Mouse (Mus musculus): ENCODE measurements around the gene Larp1. TPM values are rescaled to one million over a fixed set of nuclear protein-coding genes. Genes with fewer than 3 reads are reported as not detected.
"Not testable (repeated sequence)": the region's sequence is repeated elsewhere in the genome, so short reads cannot be mapped to it uniquely, and the experiment has no call there.

Larp1 gene
- polyA plus RNA-seq, 1 experiment: 21.8 TPM

DNA sequence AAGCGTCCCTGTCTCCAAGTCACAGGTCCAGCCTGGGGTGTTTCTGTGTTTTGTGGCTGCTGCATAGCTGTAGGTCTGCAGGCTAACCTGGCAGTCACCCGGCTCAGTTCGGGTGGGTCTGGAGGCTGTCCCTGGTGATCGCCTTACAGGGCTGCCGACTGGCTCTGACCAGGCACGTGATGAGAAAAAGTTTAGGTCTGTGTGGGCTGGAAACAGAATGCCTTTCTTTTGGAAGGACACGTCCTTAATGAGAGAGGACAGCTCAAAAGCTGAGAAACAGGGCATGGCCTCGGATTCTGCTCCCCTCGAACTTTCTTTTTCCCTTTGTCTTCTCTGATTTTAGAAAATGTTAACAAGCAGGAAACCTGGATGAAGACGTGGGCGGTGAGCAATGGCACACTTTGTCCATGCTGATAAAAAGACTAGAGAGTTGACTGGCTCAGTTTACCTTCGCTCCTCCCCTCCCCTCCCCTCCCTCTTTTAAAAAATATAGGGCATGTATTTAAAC is 84.2 kb downstream of the Larp1 start, which contains the start of gene Gm12248:
TSS of gene Gm12248 (minus strand) at position 114 of the 508 bp plus-strand sequence.
- H3K27ac ChIP-seq (replicated peaks; ENCODE audit: low read depth, low read length): peak within 1 kb of the TSS; percentile 27; the same call in 1 of the 2 replicates
- H3K4me1 ChIP-seq (ENCODE audit: control insufficient read depth, insufficient read depth, insufficient read length, low read length): no peaks in the 10 kb centered on the region

DNA sequence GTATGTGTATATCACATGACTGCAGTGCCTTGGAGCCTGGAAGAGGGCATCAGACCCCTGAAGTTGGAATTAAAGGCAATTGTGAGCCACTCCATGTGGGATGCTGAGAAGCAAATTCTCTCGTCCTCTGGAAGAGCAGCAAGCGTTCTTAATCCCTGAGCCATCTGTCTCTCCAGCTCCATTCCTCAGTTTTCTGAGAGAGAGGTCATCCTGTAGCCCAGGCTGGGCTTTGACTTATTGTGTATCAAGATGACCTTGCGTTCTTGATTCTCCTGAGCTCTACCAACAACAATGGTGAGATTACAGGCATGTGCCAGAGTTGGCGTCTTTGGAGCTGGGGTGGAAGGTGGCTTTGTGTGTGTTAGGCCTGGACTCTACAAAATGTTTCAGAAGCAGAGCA is 85.9 kb downstream of the Larp1 start:
- Histone ChIP-seq H3K4me3 (ENCODE audit: insufficient read depth, low read depth, low read length) (no peak overlapping the region), H3K27ac (replicated peaks; ENCODE audit: low read depth, low read length) (no peak overlapping the region), H3K4me1 (ENCODE audit: control insufficient read depth, insufficient read depth, insufficient read length, low read length) (no peaks in the 10 kb centered on the region)

More for the DNA sequence above, 84.2 kb downstream of the Larp1 start, which contains the start of gene Gm12248:
- H3K4me3 ChIP-seq (ENCODE audit: insufficient read depth, low read depth, low read length): peak within 1 kb of the TSS; percentile 60

DNA sequence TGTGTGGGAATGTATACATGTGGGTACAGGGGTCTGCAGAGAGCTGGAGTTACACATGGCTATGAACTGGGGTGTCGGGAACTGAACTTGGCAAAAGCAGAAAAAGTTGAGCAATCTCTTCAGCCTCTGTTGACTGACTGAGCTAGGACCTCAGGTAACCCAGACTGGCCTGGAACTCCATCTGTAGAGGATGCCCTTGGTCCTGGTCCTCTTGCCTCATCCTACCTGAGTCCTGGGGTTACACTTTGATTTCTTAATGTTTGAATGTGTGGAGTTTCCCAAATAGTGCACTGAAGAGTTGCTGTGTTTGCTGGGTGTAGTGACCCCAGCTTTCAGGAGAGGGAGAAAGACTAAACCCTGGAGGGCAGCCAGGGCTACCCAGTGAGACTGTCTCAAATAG is 86.7 kb downstream of the Larp1 start:
- no peak overlapping the region for H3K4me3 ChIP-seq (ENCODE audit: insufficient read depth, low read depth, low read length)
- no peak overlapping the region for H3K27ac ChIP-seq (replicated peaks; ENCODE audit: low read depth, low read length)
- no peaks in the 10 kb centered on the region for H3K4me1 ChIP-seq (ENCODE audit: control insufficient read depth, insufficient read depth, insufficient read length, low read length)

DNA sequence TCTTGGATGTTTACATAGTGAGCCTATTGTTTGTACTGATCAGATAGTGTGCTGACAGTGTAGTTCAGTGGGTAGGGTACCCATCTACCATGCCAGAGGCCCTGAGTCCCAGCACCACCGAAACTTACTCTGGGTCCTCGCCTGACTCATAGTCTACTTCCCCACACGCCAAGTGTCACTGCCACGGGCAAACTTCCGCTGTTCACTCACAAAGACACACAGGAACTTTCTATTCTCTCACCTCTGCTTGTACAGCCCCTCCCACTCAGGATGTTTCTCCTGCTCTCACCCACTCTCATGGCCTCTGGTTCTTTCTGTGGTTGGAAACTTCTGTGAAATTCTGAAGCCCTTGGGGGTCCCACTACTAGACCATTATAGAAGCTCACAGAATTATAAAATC is 87.3 kb downstream of the Larp1 start:
- Histone ChIP-seq H3K4me1 (ENCODE audit: control insufficient read depth, insufficient read depth, insufficient read length, low read length) (no peaks in the 10 kb centered on the region), H3K27ac (replicated peaks; ENCODE audit: low read depth, low read length) (no peak overlapping the region), H3K4me3 (ENCODE audit: insufficient read depth, low read depth, low read length) (no peak overlapping the region)

DNA sequence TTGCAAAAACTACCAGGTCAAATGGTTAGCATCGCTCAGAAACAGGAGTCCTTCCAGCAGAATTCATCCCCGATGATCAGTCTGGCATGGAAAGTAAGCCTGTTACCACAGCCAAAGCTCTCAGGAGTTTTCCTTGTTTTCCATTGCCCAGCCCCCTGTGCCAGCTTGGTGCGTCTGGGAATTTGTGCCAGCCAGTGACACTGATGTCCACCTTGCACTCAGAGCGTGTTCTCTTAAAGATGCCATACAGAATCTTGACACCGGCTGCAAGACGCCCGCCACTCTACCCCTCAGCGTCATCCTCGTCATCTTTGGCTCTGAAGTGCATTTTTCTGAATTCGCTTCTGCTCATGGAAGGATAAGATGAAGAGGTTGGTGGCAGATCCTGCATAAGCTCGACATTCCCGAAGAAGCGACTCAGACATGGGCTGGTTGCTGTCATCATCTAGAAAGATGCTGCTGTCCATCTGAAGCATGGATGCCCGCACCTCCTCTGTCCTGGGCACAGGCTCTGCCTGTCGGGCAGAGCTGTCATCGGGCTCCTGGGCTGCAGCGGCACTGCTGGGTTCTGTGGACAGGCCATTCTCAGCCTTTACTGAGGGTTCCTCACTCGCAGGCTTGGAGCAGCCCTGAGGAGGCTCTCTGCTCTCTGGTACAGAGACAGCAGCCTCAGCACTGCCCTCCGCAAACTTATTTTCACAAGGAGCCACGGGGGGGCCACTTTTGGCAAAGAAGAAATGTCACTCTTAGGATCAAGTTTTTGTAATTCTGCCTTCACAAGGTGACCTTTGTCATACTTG is 88.2 kb downstream of the Larp1 start:
- H3K4me1 ChIP-seq (ENCODE audit: control insufficient read depth, insufficient read depth, insufficient read length, low read length): no peaks in the 10 kb centered on the region
- no peak overlapping the region; the same call in 1 of the 2 replicates for H3K27ac ChIP-seq (replicated peaks; ENCODE audit: low read depth, low read length)
- peak overlapping the region; percentile 65 for H3K4me3 ChIP-seq (ENCODE audit: insufficient read depth, low read depth, low read length)

DNA sequence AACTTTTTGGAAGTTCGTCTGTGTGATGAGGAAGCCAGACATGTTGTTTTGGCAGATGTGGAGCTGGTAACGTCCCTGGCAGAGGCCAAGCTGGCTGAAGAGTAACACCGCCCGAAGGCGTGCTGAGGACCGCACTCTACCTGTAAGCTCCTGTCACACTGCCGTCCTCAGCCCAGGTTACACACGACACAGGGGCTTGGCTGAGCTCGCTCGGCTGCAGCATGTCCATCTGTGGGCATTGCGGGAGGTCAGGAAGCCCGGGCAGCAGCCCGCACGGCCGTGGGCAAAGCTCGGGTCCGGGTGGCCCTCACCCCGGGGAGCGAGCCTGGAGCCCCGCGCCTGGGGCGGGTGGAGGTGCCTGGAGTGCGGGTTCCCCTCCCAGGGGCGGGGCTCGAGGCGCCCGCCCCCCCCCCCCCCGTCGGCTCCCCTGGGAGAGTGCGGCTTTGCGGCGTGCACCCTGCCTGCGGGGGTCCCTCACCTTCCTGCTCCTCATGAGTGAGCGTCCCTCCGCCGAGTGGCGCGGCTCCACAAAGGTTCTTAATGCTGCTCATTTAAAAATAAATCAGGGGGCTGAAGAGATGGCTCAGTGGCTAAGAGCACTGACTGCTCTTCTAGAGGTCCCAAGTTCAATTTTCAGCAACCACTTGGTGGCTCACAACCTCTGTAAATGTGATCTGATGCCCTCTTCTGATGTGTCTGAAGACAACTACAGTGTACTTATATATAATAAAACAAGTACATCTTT is 88.9 kb downstream of the Larp1 start:
- Histone ChIP-seq H3K4me1 (ENCODE audit: control insufficient read depth, insufficient read depth, insufficient read length, low read length) (peaks cover under 1% of the 10 kb centered on the region; the same call in 1 of the 2 replicates), H3K4me3 (ENCODE audit: insufficient read depth, low read depth, low read length) (peak overlapping the region; percentile 65), H3K27ac (replicated peaks; ENCODE audit: low read depth, low read length) (peak overlapping the region; percentile 31; the same call in 1 of the 2 replicates)

DNA sequence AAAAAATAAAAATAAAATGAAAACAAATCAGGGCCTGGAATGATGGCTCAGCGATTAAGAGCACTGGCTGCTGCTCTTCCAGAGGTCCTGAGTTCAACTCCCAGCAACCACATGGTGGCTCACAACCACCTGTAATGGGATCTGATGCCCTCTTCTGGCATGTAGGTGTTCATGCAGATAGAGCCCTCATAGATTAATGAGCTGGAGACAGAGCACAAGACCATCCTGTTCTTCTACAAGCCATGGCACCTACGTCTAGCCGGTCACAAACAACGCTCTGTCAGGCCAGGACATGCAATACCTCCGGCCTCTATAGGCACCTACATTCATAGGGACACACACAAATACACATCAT is 89.5 kb downstream of the Larp1 start:
- H3K27ac ChIP-seq (replicated peaks; ENCODE audit: low read depth, low read length); H3K4me1 ChIP-seq (ENCODE audit: control insufficient read depth, insufficient read depth, insufficient read length, low read length); H3K4me3 ChIP-seq (ENCODE audit: insufficient read depth, low read depth, low read length): not testable (repeated sequence)

DNA sequence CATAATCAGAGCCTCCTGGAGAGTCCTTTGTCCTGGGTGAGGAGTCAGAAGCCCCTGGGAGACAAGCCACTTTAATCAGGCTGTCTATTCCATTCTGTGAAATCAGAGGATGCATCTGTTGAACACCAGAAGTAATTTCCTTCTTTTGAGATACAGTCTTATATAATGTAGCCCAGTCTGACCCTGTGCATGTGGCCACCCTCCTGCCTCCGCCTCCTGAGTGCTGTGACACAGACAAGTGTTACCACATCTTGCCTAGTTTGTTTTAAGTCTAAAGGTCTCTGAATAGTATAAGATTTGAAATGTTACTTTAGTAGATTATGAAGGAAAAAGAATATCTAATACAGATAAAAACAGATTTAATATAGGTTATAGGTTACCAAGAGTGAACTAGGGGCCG is 91.1 kb downstream of the Larp1 start:
- H3K4me3 ChIP-seq (ENCODE audit: insufficient read depth, low read depth, low read length): no peak overlapping the region
- H3K27ac ChIP-seq (replicated peaks; ENCODE audit: low read depth, low read length): no peak overlapping the region
- H3K4me1 ChIP-seq (ENCODE audit: control insufficient read depth, insufficient read depth, insufficient read length, low read length): peaks cover 9% of the 10 kb centered on the region

DNA sequence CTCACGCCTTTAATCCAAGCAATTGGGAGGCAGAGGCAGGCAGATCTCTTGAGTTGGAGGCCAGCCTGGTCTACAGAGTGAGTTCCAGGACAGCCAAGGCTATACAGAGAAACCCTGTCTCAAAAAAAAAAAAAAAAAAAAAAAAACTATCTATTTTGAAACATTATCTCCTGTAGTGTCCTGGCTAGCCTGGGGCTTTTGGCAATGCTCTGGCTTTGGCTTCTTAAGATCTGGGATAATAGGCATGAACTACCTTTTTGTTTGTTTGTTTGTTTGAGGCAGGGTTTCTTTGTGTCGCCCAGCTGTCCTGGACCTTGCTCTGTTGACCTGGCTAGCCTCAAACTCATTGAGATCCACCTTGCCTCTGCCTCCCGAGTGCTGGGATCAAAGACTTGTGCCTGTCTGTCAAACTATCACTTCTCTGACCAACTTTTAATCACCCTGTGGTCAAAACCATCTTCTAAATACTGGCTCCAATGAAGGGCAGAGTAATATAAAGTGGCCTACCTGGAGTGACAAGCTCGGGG is 92.4 kb downstream of the Larp1 start:
- H3K4me3 ChIP-seq (ENCODE audit: insufficient read depth, low read depth, low read length): no peak overlapping the region
- peak overlapping the region; percentile 20; the same call in 1 of the 2 replicates for H3K27ac ChIP-seq (replicated peaks; ENCODE audit: low read depth, low read length)
- H3K4me1 ChIP-seq (ENCODE audit: control insufficient read depth, insufficient read depth, insufficient read length, low read length): peaks cover 11% of the 10 kb centered on the region

DNA sequence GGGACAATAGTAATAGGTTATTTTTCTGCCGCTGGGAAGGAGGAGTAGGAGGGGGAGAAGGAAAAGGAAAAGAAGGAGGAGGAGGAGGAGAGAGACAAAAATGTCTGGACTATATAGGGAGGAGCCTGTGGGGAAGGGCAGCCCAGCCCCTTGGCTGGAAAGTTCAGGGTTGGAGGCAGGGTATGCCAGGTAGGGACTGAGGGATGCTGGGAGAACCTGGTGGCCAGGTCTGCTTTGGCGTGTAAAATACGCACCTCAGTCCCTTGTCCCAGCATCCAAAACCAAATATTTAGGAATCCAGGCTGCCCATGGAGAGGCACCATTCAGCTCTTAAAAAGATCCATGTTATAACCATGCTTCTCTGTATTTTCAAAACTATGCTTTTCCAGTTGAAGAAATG is 93.3 kb downstream of the Larp1 start:
- no peak overlapping the region for H3K4me3 ChIP-seq (ENCODE audit: insufficient read depth, low read depth, low read length)
- H3K4me1 ChIP-seq (ENCODE audit: control insufficient read depth, insufficient read depth, insufficient read length, low read length): peaks cover 11% of the 10 kb centered on the region
- peak overlapping the region; percentile 69 for H3K27ac ChIP-seq (replicated peaks; ENCODE audit: low read depth, low read length)

DNA sequence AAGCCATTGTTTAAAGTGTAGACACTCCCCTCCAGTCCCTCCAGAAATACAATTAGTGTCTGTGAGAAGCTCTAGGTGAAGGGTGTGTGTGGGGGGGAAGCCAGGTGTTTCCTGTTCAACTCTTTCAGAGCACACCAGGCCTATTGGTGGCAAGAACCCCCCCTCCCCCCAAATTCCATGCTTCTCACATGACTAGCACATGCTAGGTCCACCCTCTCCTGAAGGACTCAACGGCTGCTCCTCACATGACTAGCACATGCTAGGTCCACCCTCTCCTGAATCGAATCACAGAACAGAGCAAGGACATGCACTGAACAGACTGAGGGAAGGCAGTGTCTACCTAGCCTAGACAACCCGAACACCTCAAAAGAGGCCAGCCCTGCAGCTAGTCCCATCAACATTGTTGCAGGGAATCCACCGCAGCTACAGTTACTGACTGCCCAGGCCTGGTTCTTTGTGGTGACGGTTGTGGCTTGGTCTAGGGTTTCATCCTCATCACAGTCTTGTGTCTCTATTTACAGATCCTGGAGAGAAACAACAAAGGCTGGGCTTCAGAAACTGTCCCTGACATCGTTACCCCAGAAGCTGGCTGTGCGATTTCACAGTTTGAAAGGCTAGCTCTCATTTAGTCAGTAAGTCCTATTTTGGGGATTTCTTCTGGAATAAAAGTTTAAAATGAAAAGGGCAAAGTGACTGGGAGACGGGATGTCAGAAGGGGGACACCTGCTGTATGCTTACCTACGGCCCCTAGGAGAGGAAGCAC is 93.9 kb downstream of the Larp1 start:
- no peak overlapping the region for H3K4me3 ChIP-seq (ENCODE audit: insufficient read depth, low read depth, low read length)
- peaks cover 11% of the 10 kb centered on the region for H3K4me1 ChIP-seq (ENCODE audit: control insufficient read depth, insufficient read depth, insufficient read length, low read length)
- peak overlapping the region; percentile 86 for H3K27ac ChIP-seq (replicated peaks; ENCODE audit: low read depth, low read length)

DNA sequence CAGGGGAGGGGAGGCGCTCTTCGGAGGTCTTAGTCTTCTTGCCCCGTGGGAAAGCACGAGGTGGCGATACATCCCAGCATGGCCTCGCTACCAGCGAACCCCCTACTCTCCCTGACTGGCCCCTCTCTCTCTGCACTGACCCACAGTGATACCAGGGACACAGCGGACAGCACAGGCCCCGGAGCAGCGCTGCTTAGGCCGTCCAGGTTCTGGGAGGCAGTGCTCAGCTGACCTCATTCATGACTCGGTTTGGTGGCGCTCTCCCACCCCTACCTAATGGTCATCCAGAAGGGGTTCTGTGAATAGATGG is 94.4 kb downstream of the Larp1 start:
- Histone ChIP-seq H3K4me3 (ENCODE audit: insufficient read depth, low read depth, low read length) (peak overlapping the region; percentile 52), H3K4me1 (ENCODE audit: control insufficient read depth, insufficient read depth, insufficient read length, low read length) (peaks cover 15% of the 10 kb centered on the region)

DNA sequence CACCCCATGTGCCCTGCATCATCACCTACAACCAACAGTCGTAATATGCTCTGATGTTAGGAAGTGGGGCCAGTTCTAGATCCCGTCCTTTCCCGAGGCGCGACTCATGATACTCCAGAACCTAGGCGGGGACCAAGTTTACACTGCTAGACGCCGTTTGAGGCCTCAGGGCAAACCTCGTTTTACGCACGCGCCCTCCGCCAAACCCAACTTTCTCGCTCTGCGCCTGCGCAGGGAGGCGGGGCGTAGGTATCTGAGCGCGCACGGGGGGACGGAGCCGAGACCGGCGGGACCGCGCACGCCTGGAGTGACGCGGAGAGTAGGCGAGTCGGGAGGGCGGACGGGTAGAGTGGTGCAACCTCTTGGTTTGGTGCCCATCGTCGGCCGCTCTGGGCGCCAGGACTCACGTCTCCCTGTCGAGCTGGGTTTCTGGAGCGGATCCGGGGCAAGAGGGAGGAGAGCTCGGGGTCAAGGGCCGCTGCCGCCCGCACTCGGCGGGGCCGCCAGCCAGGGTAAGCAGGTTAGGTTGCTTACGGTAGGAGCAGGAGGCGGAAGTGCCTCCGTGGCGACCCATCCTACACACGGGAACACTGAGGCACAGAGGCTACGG is 94.9 kb downstream of the Larp1 start, which contains the start of gene Cnot8:
TSS of gene Cnot8 (plus strand) at position 457 of the 610 bp plus-strand sequence.
- H3K4me1 ChIP-seq (ENCODE audit: control insufficient read depth, insufficient read depth, insufficient read length, low read length): peaks cover 15% of the 10 kb centered on the region
- H3K4me3 ChIP-seq (ENCODE audit: insufficient read depth, low read depth, low read length): peak within 1 kb of the TSS; percentile 86
- peak within 1 kb of the TSS; percentile 86 for H3K27ac ChIP-seq (replicated peaks; ENCODE audit: low read depth, low read length)

More for the DNA sequence above, 94.4 kb downstream of the Larp1 start:
- peak overlapping the region; percentile 86 for H3K27ac ChIP-seq (replicated peaks; ENCODE audit: low read depth, low read length)

DNA sequence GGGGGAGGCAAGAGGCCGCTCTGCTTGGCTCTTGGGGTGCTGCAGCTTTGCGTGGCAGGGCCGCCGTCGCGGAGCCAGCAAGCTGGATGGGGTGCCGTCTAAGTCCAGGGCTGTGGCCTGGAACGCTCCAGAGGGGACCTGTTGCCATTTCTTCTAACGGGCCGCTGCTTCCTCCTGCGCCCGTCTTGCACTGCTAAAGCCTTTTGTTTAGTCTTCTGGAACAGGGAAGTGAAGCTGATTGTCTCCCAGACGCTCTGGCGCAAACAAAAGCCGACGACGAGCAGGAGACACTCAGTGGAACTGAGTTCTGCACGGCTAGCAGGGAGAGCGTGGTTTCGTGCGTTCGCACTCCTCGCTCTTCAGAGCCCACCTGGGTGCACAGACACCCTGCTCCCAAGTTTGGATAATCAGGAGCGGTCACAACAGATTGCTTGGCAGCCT is 95.5 kb downstream of the Larp1 start:
- Histone ChIP-seq H3K27ac (replicated peaks; ENCODE audit: low read depth, low read length) (peak overlapping the region; percentile 73), H3K4me1 (ENCODE audit: control insufficient read depth, insufficient read depth, insufficient read length, low read length) (peaks cover 15% of the 10 kb centered on the region), H3K4me3 (ENCODE audit: insufficient read depth, low read depth, low read length) (peak overlapping the region; percentile 86)
